Mouse (Mus musculus): ENCODE measurements around the gene Igfbp7.

DNA sequence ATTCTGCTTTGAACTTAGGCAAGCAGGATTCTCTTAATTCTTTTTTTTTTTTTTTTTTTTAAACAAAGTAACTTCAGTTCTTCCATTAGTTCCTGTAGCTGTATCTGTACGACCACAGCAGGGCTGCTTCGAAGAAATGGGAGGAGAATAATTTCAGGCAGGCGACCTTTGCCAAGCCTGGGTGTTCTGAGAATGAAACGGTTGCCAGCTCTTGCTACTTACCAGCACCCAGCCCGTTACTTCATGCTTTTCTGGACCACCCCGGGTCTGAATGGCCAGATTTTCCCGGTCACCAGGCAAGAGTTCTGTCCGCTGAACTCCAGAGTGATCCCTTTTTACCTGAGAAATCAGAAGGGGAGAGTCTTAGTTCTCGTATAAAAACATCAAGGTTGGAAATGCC, 56.1 kb downstream of the Igfbp7 start:
- TF ChIP-seq MYOD1 (IDR thresholded peaks at IDR 0.05; ENCODE audit: control insufficient read depth in 1 of 3, insufficient read length in 2 of 3, low read depth in 2 of 3) (no peak), POLR2A (IDR thresholded peaks at IDR 0.05; ENCODE audit: insufficient read length, low read depth) (no peak), USF1 (IDR thresholded peaks at IDR 0.05; ENCODE audit: low read depth) (no peak), MAX (IDR thresholded peaks at IDR 0.05; ENCODE audit: low read depth) (no peak), MYOG (IDR thresholded peaks at IDR 0.05; ENCODE audit: control insufficient read depth in 1 of 3, insufficient read depth in 1 of 3, insufficient read length in 2 of 3, low read depth in 2 of 3) (no peak), POLR2AphosphoS2 (IDR thresholded peaks at IDR 0.05; ENCODE audit: insufficient read length, low read depth) (no peak), TCF12 (IDR thresholded peaks at IDR 0.05; ENCODE audit: insufficient read depth, poor library complexity, severe bottlenecking) (no peak), E2F4 (IDR thresholded peaks at IDR 0.05; ENCODE audit: insufficient read depth) (no peak), REST (IDR thresholded peaks at IDR 0.05; ENCODE audit: insufficient read depth, insufficient read length) (no peak), CEBPB (IDR thresholded peaks at IDR 0.05; ENCODE audit: insufficient read depth, poor library complexity, severe bottlenecking) (no peak), SRF (IDR thresholded peaks at IDR 0.05; ENCODE audit: control insufficient read depth, insufficient read length, low read depth) (no peak)
